Mouse (Mus musculus) small intestine, adult 2 months (tissue): Measurements from ENCODE around the gene Mark3. TPM values are rescaled to one million over a fixed set of nuclear protein-coding genes. Genes with fewer than 3 reads are reported as not detected.

ENCODE experiments used
- H3K27ac ChIP-seq: fragments of 200-500 bp; 2 replicates; pipeline ENCODE4 v1.5.1; 2012; ENCODE audit warnings: low read depth, low read length, control low read depth, inconsistent platforms; ENCODE audit not compliant: insufficient read depth
- H3K27me3 ChIP-seq: fragments of 200-500 bp; 2 replicates; pipeline ENCODE4 v1.6.1; 2012; ENCODE audit warnings: mild to moderate bottlenecking, moderate library complexity, low read length, inconsistent platforms; ENCODE audit not compliant: control insufficient read depth, insufficient read depth
- H3K36me3 ChIP-seq: fragments of 200-500 bp; 2 replicates; pipeline ENCODE4 v1.6.1; 2012; ENCODE audit warnings: mild to moderate bottlenecking, low read length, control low read depth, inconsistent platforms; ENCODE audit not compliant: control insufficient read depth, insufficient read depth
- H3K4me1 ChIP-seq: fragments of 200-500 bp; 2 replicates; pipeline ENCODE4 v1.6.1; 2012; ENCODE audit warnings: low read length, inconsistent platforms, mixed read lengths; ENCODE audit not compliant: control insufficient read depth, insufficient read depth, insufficient read length
- H3K4me3 ChIP-seq: fragments of 200-500 bp; 2 replicates; pipeline ENCODE4 v1.5.1; 2012; ENCODE audit warnings: low read depth, mild to moderate bottlenecking, control low read depth, inconsistent platforms, low read length, moderate library complexity
- CTCF ChIP-seq: fragments of 200-500 bp; IDR thresholded peaks from 2 replicates; pipeline ENCODE4 v1.5.1; 2012; ENCODE audit warnings: low read depth, mild to moderate bottlenecking, control low read depth, inconsistent platforms, low read length, moderate library complexity, mixed read lengths; ENCODE audit not compliant: insufficient replicate concordance, insufficient read length; ENCODE audit errors: extremely low read depth
- POLR2A ChIP-seq: fragments of 200-500 bp; IDR thresholded peaks from 2 replicates; pipeline ENCODE4 v1.6.1; 2012; ENCODE audit warnings: low read depth, mild to moderate bottlenecking, control low read depth, inconsistent platforms, low read length, moderate library complexity
- WGBS: fragments of 180-500 bp; shearing (Covaris S2); methylation state at CpG from one replicate; pipeline ENCODE4 v1.1.7; 2018; 5-methylcytosine and 5-hydroxymethylcytosine counted together
- polyA plus RNA-seq: library from polyadenylated mRNA; depleted of rRNA; stranded (reverse); fragments of >200 nt; gene quantifications from 2 replicates; pipeline ENCODE4 v1.2.3, GENCODE M21; 2012; rRNA removed

The Mark3 gene
- polyA plus RNA-seq, 1 experiment, result 19.3 TPM

DNA sequence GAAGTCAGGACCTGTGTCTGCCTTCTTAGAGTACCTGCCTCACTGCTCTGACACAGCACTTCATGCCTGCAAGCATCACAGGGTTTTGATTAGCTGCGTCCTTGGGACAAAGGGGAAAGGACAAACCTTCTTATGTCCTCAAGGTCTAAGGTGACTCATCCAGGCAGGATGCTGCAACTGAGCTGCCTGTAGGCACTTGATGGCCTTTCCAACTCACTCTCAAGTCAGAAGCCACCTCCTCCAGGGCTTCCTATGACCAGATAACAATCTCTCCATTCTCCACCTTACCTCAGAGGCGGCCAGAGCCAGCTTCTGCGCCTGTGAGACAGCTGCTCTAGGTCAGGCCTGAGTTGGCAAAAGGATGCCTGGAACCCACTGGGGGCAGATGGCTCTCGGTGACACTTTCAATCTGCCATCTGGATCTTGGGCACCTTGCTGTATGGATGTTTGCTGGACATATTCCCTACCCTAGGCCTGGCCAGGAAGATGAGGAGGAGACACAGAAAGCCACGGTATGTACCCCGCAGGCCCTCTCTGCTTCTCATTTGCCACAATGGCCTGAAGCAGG lies 124.1 kb downstream of the Mark3 start:
- TF ChIP-seq POLR2A (no peak), CTCF (no peak)

DNA sequence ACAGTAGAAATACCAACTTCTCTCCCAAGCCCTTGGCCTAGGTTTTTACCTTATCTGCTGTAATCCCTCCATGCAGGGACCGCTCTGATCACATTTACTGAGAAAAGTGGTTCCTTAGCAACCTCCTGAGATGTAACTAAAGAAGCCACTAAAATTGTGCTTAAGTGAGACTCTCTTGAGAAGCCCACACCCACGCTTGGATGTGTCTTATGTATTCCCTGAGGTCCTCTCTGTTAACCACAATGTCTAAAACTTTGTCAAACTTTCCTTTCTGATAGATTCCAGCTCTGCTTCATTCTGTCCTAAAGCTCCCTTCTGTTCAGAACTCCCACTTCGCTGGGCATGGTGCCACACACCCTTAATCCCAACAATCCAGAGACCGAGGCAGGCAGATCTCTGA lies 125.2 kb downstream of the Mark3 start:
- no peaks in the 10 kb centered on the region for H3K27me3 ChIP-seq
- WGBS, result 85% methylated on average over 4 of the region's 4 CpGs

More for the DNA sequence above, 124.1 kb downstream of the Mark3 start:
- no peaks in the 10 kb centered on the region for H3K27me3 ChIP-seq
- WGBS, result 87% methylated on average over 6 of the region's 6 CpGs
- H3K27ac ChIP-seq, result peak overlapping the region; percentile 66
- H3K4me3 ChIP-seq, result no peak overlapping the region
- no peaks in the 10 kb centered on the region for H3K36me3 ChIP-seq
- peaks cover 3% of the 10 kb centered on the region for H3K4me1 ChIP-seq

DNA sequence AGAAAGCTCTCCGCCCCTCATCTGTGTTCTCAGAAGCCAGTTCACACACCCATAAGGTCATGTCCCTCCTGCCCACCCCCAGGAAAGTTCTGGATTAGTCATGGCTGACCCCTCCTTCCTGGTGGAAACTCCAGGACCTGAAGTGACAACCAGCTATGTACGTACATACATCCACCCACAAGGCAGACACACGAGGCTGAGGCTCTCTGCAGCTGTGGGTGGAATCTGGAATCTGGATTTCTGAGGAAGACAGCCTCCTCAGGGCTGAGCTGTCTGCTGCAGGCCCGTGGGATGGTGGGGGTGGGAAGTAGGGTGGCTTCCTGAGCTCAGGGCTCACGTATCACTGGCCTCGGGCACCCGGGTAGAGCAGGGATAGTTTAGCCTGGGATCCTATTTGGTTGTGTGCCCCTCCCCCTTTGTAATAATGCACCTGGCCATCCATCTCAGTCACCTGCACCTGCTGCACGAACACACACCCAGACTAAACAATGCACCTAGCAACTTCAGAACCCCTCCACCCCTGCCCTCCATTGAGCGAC lies 126.7 kb downstream of the Mark3 start:
- H3K27ac ChIP-seq, result no peak overlapping the region
- peaks cover 2% of the 10 kb centered on the region for H3K4me1 ChIP-seq
- no peaks in the 10 kb centered on the region for H3K36me3 ChIP-seq
- TF ChIP-seq CTCF, result no peak
- no peak for TF ChIP-seq POLR2A
- no peaks in the 10 kb centered on the region for H3K27me3 ChIP-seq
- 43% methylated on average over 9 of the region's 9 CpGs for WGBS
- no peak overlapping the region for H3K4me3 ChIP-seq

More for the DNA sequence above, 125.2 kb downstream of the Mark3 start:
- Histone ChIP-seq H3K4me3 (no peak overlapping the region), H3K36me3 (no peaks in the 10 kb centered on the region), H3K27ac (no peak overlapping the region), H3K4me1 (peaks cover 3% of the 10 kb centered on the region)
- TF ChIP-seq POLR2A (no peak), CTCF (no peak)

- no peaks in the 10 kb centered on the region for H3K27me3 ChIP-seq
These were observed 129.0 kb downstream of the Mark3 start for GRCm38 (mm10) chr12:111703301-111703700.

GRCm38 (mm10) chr12:111704609-111705008 lies 130.3 kb downstream of the Mark3 start:
- no peak overlapping the region for H3K4me3 ChIP-seq
- no peaks in the 10 kb centered on the region for H3K27me3 ChIP-seq
- TF ChIP-seq CTCF, result no peak
- no peak for TF ChIP-seq POLR2A
- H3K4me1 ChIP-seq, result no peaks in the 10 kb centered on the region; the same call in 1 of the 2 replicates
- H3K36me3 ChIP-seq, result peaks cover 9% of the 10 kb centered on the region; the same call in 1 of the 2 replicates
- H3K27ac ChIP-seq, result peak overlapping the region; percentile 23
- WGBS, result 50% methylated on average over 9 of the region's 9 CpGs

More at GRCm38 (mm10) chr12:111703301-111703700, 129.0 kb downstream of the Mark3 start:
- H3K36me3 ChIP-seq, result peaks cover 4% of the 10 kb centered on the region; the same call in 1 of the 2 replicates
- no peaks in the 10 kb centered on the region; the same call in 1 of the 2 replicates for H3K4me1 ChIP-seq
- 66% methylated on average over 3 of the region's 3 CpGs for WGBS
- H3K4me3 ChIP-seq, result no peak overlapping the region
- TF ChIP-seq CTCF (no peak), POLR2A (no peak)
- no peak overlapping the region for H3K27ac ChIP-seq

DNA sequence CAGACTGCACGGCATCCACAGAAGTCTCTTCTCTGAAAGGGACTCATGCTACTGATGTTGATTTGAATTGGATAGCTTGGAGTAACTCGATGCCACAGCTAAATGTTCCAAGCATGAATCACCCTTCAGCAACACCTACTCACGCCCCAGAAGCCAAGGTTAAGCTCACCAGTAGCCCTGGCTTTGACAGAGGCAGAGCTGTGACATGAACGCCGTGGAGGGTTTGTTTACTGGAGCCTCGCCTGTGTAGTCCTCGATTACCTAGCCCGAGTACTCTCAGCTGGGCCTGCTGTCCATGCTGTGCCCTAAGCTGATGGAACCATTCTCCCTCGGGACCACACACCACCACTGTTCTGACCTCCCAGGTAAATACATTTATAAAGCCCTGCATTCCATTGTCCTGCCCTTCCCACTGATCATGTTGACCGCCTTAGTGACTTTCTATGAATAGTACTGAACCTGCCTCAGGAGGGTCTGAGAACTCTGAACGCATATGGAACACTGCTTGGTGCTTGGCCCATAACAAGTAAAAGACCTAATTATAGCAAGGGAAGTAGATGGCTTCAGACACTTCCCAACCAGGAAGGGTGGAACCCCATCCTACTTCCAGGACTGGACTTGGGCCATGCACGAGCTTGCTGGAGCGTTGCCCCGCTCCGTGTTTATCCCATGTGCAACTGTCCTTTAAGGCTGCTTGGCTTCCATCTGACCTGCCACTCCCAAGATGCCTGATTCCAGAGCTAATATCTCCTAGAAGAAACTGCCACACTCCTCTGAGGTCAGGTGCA lies 131.1 kb downstream of the Mark3 start:
- TF ChIP-seq CTCF (no peak), POLR2A (no peak)
- Histone ChIP-seq H3K4me1 (no peaks in the 10 kb centered on the region; the same call in 1 of the 2 replicates), H3K27ac (peak overlapping the region; percentile 23), H3K36me3 (peaks cover 15% of the 10 kb centered on the region), H3K27me3 (no peaks in the 10 kb centered on the region), H3K4me3 (no peak overlapping the region)
- WGBS, result 31% methylated on average over 15 of the region's 15 CpGs

Other genes with a start within 250 kb of the Mark3 start
- 190 and 472 TPM in 2 replicates for gene Cdc42bpb, start 196.8 kb upstream of the Mark3 start, polyA plus RNA-seq
- not detected in 2 replicates for gene Lbhd2, start 167.7 kb upstream of the Mark3 start, polyA plus RNA-seq
- gene Exoc3l4, start 157.5 kb upstream of the Mark3 start, polyA plus RNA-seq, result 356 and 552 TPM in 2 replicates
- gene Tnfaip2, start 132.1 kb upstream of the Mark3 start, polyA plus RNA-seq, result 10.2 and 16.4 TPM in 2 replicates
- 0.43 and 0.53 TPM in 2 replicates for gene Gm266, start 88.7 kb upstream of the Mark3 start, polyA plus RNA-seq
- gene Eif5, start 36.5 kb upstream of the Mark3 start, polyA plus RNA-seq, result 25.8 and 55.8 TPM in 2 replicates
- 599 and 1,328 TPM in 2 replicates for gene Ckb, start 97.8 kb downstream of the Mark3 start, polyA plus RNA-seq
- gene Trmt61a, start 103.6 kb downstream of the Mark3 start, polyA plus RNA-seq, result 24.9 and 33.6 TPM in 2 replicates
- 3.4 and 5.5 TPM in 2 replicates for gene Bag5, start 138.7 kb downstream of the Mark3 start, polyA plus RNA-seq
- gene Apopt1, start 138.7 kb downstream of the Mark3 start, polyA plus RNA-seq, result 12.1 and 16.7 TPM in 2 replicates
- 37.2 and 55.8 TPM in 2 replicates for gene Klc1, start 184.3 kb downstream of the Mark3 start, polyA plus RNA-seq
- 6.5 and 9.3 TPM in 2 replicates for gene Xrcc3, start 239.3 kb downstream of the Mark3 start, polyA plus RNA-seq
- gene Zfyve21, start 239.6 kb downstream of the Mark3 start, polyA plus RNA-seq, result 59.5 and 146 TPM in 2 replicates